Mouse (Mus musculus) CH12.LX (cell line): ENCODE results near the gene Mrps18b.

Source experiments
- CHD1 ChIP-seq: IDR thresholded peaks from 2 replicates; pipeline ENCODE4 v1.6.1; 2012; ENCODE audit warnings: low read depth, low read length, improper control_type of control experiment, inconsistent platforms
- CTCF ChIP-seq, 2 experiments: IDR thresholded peaks in 1 of 2; conservative IDR thresholded peaks in 1 of 2; 2 replicates each; pipeline ENCODE4 v1.5.1; 2011 to 2012; ENCODE audit warnings: low read depth in 2 of 2, low read length in 2 of 2, improper control_type of control experiment in 1 of 2, inconsistent platforms in 1 of 2, mild to moderate bottlenecking in 1 of 2, moderate library complexity in 1 of 2
- E2F4 ChIP-seq: IDR thresholded peaks from 2 replicates; pipeline ENCODE4 v1.6.1; 2011; ENCODE audit warnings: low read depth, low read length, improper control_type of control experiment; ENCODE audit not compliant: insufficient replicate concordance
- ETS1 ChIP-seq: conservative IDR thresholded peaks from 2 replicates; pipeline ENCODE4 v1.6.1; 2012; ENCODE audit warnings: low read depth, mild to moderate bottlenecking, inconsistent platforms, low read length, improper control_type of control experiment, moderate library complexity
- HCFC1 ChIP-seq: IDR thresholded peaks from 2 replicates; pipeline ENCODE4 v1.6.1; 2012; ENCODE audit warnings: low read depth, mild to moderate bottlenecking, inconsistent platforms, low read length, improper control_type of control experiment
- JUN ChIP-seq: IDR thresholded peaks from 2 replicates; pipeline ENCODE4 v1.6.1; 2011; ENCODE audit warnings: low read depth, mild to moderate bottlenecking, low read length, improper control_type of control experiment, moderate library complexity; ENCODE audit not compliant: insufficient read depth
- JUND ChIP-seq: conservative IDR thresholded peaks from 2 replicates; pipeline ENCODE4 v1.6.1; 2011; ENCODE audit warnings: low read depth, low read length, improper control_type of control experiment
- MEF2A ChIP-seq: IDR thresholded peaks from 2 replicates; pipeline ENCODE4 v1.6.1; 2014; ENCODE audit warnings: low read depth, mild to moderate bottlenecking, inconsistent platforms, low read length, improper control_type of control experiment, borderline replicate concordance
- POLR2A ChIP-seq: IDR thresholded peaks from 2 replicates; pipeline ENCODE4 v1.6.1; 2011; ENCODE audit warnings: low read depth, mild to moderate bottlenecking, improper control_type of control experiment, low read length
- POLR2AphosphoS2 ChIP-seq: IDR thresholded peaks from 2 replicates; pipeline ENCODE4 v1.6.1; 2011; ENCODE audit warnings: low read depth, low read length, improper control_type of control experiment
- SIN3A ChIP-seq: IDR thresholded peaks from 2 replicates; pipeline ENCODE4 v1.6.1; 2012; ENCODE audit warnings: low read length, improper control_type of control experiment, inconsistent platforms
- UBTF ChIP-seq: IDR thresholded peaks from 2 replicates; pipeline ENCODE4 v1.6.1; 2012; ENCODE audit warnings: low read depth, mild to moderate bottlenecking, inconsistent platforms, low read length, improper control_type of control experiment, moderate library complexity
- ZMIZ1 ChIP-seq: IDR thresholded peaks from 2 replicates; pipeline ENCODE4 v1.6.1; 2012; ENCODE audit warnings: low read depth, mild to moderate bottlenecking, inconsistent platforms, low read length, improper control_type of control experiment

DNA sequence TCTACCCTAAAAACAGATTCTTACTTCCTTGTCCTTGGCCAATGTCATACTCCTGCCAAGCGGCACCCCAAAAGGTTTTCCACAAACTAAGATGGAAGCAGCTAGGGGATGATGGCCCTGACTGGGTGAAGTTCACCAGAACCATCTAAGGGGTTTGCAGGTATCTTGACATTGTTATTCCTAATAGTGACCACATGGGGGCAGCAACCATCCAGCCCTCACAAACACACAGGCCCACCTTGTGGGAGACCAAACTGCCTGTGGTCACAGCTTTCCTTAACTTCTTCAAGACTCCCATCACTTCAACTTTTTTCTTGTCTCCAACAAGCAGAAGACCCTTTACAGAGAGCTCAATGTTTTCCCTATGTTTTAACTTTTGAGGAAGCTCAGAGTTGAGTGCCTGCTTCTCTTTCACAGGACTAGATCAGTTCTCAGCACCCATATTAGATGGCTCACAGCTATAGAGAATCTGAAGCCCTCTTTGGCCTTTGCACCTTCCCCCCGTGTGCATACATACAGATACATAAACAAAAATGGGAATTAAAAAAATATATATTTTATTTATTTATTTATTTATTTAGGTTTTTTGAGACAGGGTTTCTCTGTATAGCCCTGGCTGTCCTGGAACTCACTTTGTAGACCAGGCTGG is 21.6 kb upstream of the Mrps18b start:
- no peak for TF ChIP-seq E2F4
- TF ChIP-seq CTCF (conservative IDR thresholded peaks at IDR 0.05 in 1 of 2, IDR thresholded peaks at IDR 0.05 in 1 of 2; ENCODE audit: low read depth in 2 of 2, low read length in 2 of 2) = peak; percentile 70 to 90
- no peak for TF ChIP-seq ZMIZ1
- TF ChIP-seq POLR2A = no peak
- no peak for TF ChIP-seq JUN
- no peak for TF ChIP-seq HCFC1
- no peak for TF ChIP-seq UBTF
- no peak for TF ChIP-seq ETS1
- no peak for TF ChIP-seq POLR2AphosphoS2
- no peak for TF ChIP-seq SIN3A
- no peak for TF ChIP-seq MEF2A
- TF ChIP-seq CHD1 = no peak
- TF ChIP-seq JUND = no peak
